Mouse (Mus musculus) myocyte (in vitro differentiated cells): ENCODE results near the gene Tnfrsf13b.

Experiments used
- MAX ChIP-seq: IDR thresholded peaks from one replicate; pipeline ENCODE4 v1.6.1; 2011; ENCODE audit warnings: low read depth, mild to moderate bottlenecking, control low read depth
- POLR2A ChIP-seq: IDR thresholded peaks from one replicate; pipeline ENCODE4 v1.6.1; 2011; ENCODE audit warnings: low read depth, mild to moderate bottlenecking, control low read depth, moderate library complexity; ENCODE audit not compliant: insufficient read length
- USF1 ChIP-seq: IDR thresholded peaks from one replicate; pipeline ENCODE4 v1.6.1; 2011; ENCODE audit warnings: low read depth, mild to moderate bottlenecking, control low read depth, moderate library complexity

GRCm38 (mm10) chr11:61180361-61180760 is 53.8 kb downstream of the Tnfrsf13b start:
- TF ChIP-seq POLR2A (no peak), USF1 (no peak), MAX (no peak)
